Mouse (Mus musculus) embryonic facial prominence, embryonic 15.5 days (tissue): ENCODE data around the gene Stab2. TPM values are rescaled to one million over a fixed set of nuclear protein-coding genes. Genes with fewer than 3 reads are reported as not detected.
A peak's percentile ranks its signal among the peaks of the same experiment; 100 is the strongest.

ENCODE experiments used
- ATAC-seq: fragments of 200-750 bp; cut with Nextera tagmentation; 2 replicates; pipeline ENCODE4 v1.8.0; 2017; ENCODE audit warnings: low read depth, moderate TSS enrichment; ENCODE audit not compliant: insufficient number of reproducible peaks, low FRiP score, low TSS enrichment
- H3K27ac ChIP-seq: fragments of 300-500 bp; sonication (generic); replicated peaks from 2 replicates; pipeline ENCODE4 v1.5.1; 2015; ENCODE audit warnings: mild to moderate bottlenecking, inconsistent platforms
- H3K27me3 ChIP-seq: fragments of 300-500 bp; sonication (generic); 2 replicates; pipeline ENCODE4 v1.6.1; 2015; ENCODE audit warnings: inconsistent platforms
- H3K36me3 ChIP-seq: fragments of 300-500 bp; sonication (generic); 2 replicates; pipeline ENCODE4 v1.6.1; 2015; ENCODE audit warnings: mild to moderate bottlenecking, inconsistent platforms
- H3K4me1 ChIP-seq: fragments of 300-500 bp; sonication (generic); 2 replicates; pipeline ENCODE4 v1.6.1; 2015; ENCODE audit warnings: inconsistent platforms
- H3K4me2 ChIP-seq: fragments of 300-500 bp; sonication (generic); replicated peaks from 2 replicates; pipeline ENCODE4 v1.6.1; 2015; ENCODE audit warnings: mild to moderate bottlenecking, inconsistent platforms
- H3K4me3 ChIP-seq: fragments of 300-500 bp; sonication (generic); replicated peaks from 2 replicates; pipeline ENCODE4 v1.5.1; 2015; ENCODE audit warnings: mild to moderate bottlenecking, inconsistent platforms
- H3K9ac ChIP-seq: fragments of 300-500 bp; sonication (generic); 2 replicates; pipeline ENCODE4 v1.6.1; 2015; ENCODE audit warnings: inconsistent platforms
- H3K9me3 ChIP-seq: fragments of 300-500 bp; sonication (generic); replicated peaks from 2 replicates; pipeline ENCODE4 v1.6.1; 2016; ENCODE audit warnings: inconsistent platforms
- WGBS: fragments of 180-500 bp; shearing (Covaris S2); methylation state at CpG from one replicate; pipeline ENCODE4 v1.1.7; 2015; 5-methylcytosine and 5-hydroxymethylcytosine counted together
- polyA plus RNA-seq: library from polyadenylated mRNA; unstranded; fragments of >200 nt; fragmentation: Nextera tagmentation; extraction: Ambion mirVana; gene quantifications from 2 replicates; pipeline ENCODE4 v1.2.1, GENCODE M21; 2015

The Stab2 gene
- polyA plus RNA-seq, 1 experiment from 2014 or later, result 0.23 TPM

- peaks cover 12% of the 10 kb centered on the region for H3K4me1 ChIP-seq
- WGBS, result 80% methylated on average over 7 of the region's 7 CpGs
- no peaks in the 10 kb centered on the region for H3K27me3 ChIP-seq
- no peaks in the 10 kb centered on the region for H3K9me3 ChIP-seq
- H3K4me2 ChIP-seq, result no peak overlapping the region
- no peak for ATAC-seq
- 0 out of 2 replicates have a peak, but pooled peaks cover 3% of the 10 kb centered on the region for H3K36me3 ChIP-seq
- no peak overlapping the region for H3K4me3 ChIP-seq
- H3K27ac ChIP-seq, result no peak overlapping the region
- H3K9ac ChIP-seq, result no peak overlapping the region
Measured at GRCm38 (mm10) chr10:86821014-86821413, 186.8 kb downstream of the Stab2 start.

DNA sequence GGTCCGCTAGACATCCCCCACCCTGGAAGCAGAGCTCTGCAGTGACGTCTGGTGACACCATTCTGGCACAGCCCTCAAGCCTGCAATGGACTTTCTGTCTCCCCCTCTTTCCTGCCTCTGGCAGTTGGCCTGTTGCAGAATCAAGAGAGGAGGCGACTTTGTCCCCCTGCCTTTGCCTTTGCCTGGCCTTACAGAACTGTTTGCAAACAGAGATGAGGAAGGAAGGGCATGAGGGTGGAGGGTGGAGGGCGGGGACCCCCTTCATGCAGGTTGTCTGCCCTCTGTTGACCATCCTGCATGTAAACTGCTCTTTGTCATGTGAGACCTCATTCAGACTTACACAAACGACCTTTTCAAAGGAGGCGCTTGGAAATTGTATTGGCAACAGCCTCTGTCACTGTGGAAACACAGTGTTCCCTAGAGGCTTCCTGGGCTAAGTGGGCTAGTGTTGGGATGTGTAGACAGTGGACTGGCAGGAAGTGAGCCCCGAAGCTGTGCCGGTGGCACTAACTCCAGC, 188.1 kb downstream of the Stab2 start:
- H3K9me3 ChIP-seq, result no peaks in the 10 kb centered on the region
- H3K27me3 ChIP-seq, result no peaks in the 10 kb centered on the region
- no peak overlapping the region for H3K4me3 ChIP-seq
- WGBS, result 30% methylated on average over 8 of the region's 8 CpGs
- ATAC-seq, result no peak
- no peaks in the 10 kb centered on the region for H3K36me3 ChIP-seq
- H3K27ac ChIP-seq, result peak overlapping the region; percentile 65
- peaks cover 12% of the 10 kb centered on the region for H3K4me1 ChIP-seq
- no peak overlapping the region for H3K4me2 ChIP-seq
- H3K9ac ChIP-seq, result no peak overlapping the region

DNA sequence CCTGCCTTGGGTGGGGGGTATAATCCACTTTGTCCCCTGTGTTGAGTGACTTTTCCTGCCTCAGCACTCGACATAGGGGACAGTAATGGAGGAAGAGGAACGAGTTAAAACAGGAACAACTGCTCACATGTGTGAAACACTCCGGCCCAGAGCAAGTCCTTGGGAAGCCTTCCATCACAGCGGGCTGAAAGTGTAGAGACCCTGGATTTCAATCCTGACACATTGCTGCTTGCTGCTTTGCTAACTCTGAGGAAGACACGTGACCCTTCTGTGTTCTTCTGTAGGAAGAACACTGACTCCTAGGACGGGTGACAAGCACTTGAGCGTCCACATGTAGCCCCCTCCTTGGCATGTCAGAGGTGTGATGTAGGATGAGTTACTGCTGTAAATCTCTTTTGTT, 192.7 kb downstream of the Stab2 start:
- H3K9ac ChIP-seq, result no peak overlapping the region
- 73% methylated on average over 7 of the region's 7 CpGs for WGBS
- H3K27me3 ChIP-seq, result no peaks in the 10 kb centered on the region
- H3K36me3 ChIP-seq, result no peaks in the 10 kb centered on the region
- no peak for ATAC-seq
- no peak overlapping the region for H3K4me2 ChIP-seq
- H3K4me1 ChIP-seq, result peaks cover 10% of the 10 kb centered on the region
- no peak overlapping the region for H3K27ac ChIP-seq
- no peak overlapping the region for H3K4me3 ChIP-seq
- H3K9me3 ChIP-seq, result no peaks in the 10 kb centered on the region

GRCm38 (mm10) chr10:86814292-86815131, 193.3 kb downstream of the Stab2 start:
- Histone ChIP-seq H3K4me1 (peaks cover 4% of the 10 kb centered on the region), H3K27ac (no peak overlapping the region), H3K4me2 (no peak overlapping the region), H3K9me3 (no peaks in the 10 kb centered on the region), H3K9ac (no peak overlapping the region), H3K27me3 (no peaks in the 10 kb centered on the region), H3K36me3 (no peaks in the 10 kb centered on the region), H3K4me3 (no peak overlapping the region)
- ATAC-seq, result no peak
- WGBS, result 52% methylated on average over 19 of the region's 19 CpGs

- H3K9me3 ChIP-seq, result no peaks in the 10 kb centered on the region
- no peak overlapping the region for H3K9ac ChIP-seq
- 92% methylated on average over 5 of the region's 5 CpGs for WGBS
- no peaks in the 10 kb centered on the region; the same call in 1 of the 2 replicates for H3K4me1 ChIP-seq
- H3K4me3 ChIP-seq, result no peak overlapping the region
- H3K27ac ChIP-seq, result no peak overlapping the region
- H3K36me3 ChIP-seq, result no peaks in the 10 kb centered on the region
- H3K27me3 ChIP-seq, result no peaks in the 10 kb centered on the region
- no peak overlapping the region for H3K4me2 ChIP-seq
- ATAC-seq, result no peak
Measured at GRCm38 (mm10) chr10:86810612-86811011, 197.2 kb downstream of the Stab2 start.

- no peak for ATAC-seq
- H3K4me3 ChIP-seq, result no peak overlapping the region
- no peak overlapping the region for H3K9ac ChIP-seq
- no peaks in the 10 kb centered on the region; the same call in 1 of the 2 replicates for H3K4me1 ChIP-seq
- no peaks in the 10 kb centered on the region for H3K36me3 ChIP-seq
- H3K4me2 ChIP-seq, result no peak overlapping the region
- no peaks in the 10 kb centered on the region for H3K27me3 ChIP-seq
- no peaks in the 10 kb centered on the region for H3K9me3 ChIP-seq
- 72% methylated on average over 9 of the region's 9 CpGs for WGBS
- H3K27ac ChIP-seq, result no peak overlapping the region
Measured at GRCm38 (mm10) chr10:86810000-86810399, 197.8 kb downstream of the Stab2 start.

DNA sequence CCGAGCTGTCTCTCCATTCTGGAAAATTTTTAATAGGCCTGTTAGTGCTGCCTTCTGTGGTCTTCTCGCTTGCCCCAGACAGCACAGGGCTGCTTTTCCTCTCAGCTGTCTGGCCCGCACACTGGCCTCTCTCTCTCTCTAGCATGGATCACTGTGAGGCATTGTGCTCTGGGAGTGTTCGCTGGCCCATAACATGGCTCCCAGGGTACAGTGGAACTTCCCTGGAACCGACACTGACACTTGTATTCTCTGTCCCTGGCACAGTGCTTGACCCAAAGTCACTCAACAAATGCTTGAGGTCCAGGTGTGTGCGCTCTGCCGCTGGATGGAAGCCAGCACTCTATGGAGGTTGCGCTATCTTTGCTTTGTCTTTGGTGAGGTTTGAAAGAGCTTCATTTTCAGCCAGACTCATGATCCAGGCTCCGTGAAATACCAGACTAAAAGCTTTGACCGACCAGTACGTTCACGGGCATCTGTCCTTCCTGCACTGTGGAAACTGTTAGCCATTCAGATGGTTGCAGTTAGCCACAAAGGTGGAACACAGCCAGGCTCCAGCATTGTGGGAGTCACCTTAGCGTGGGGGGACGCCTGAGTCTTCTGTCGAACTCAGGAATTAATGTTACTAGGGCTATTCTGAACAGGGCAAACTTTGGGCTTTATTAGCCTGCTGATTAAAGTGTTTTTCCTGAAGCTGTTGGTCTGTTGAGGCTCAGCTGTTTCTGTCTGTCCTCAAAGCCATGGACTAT, 199.6 kb downstream of the Stab2 start:
- H3K36me3 ChIP-seq, result no peaks in the 10 kb centered on the region
- ATAC-seq, result no peak
- 75% methylated on average over 15 of the region's 15 CpGs for WGBS
- H3K9ac ChIP-seq, result no peak overlapping the region
- H3K9me3 ChIP-seq, result no peaks in the 10 kb centered on the region
- H3K4me1 ChIP-seq, result no peaks in the 10 kb centered on the region; the same call in 1 of the 2 replicates
- H3K27me3 ChIP-seq, result no peaks in the 10 kb centered on the region
- H3K27ac ChIP-seq, result no peak overlapping the region
- H3K4me2 ChIP-seq, result no peak overlapping the region
- H3K4me3 ChIP-seq, result no peak overlapping the region

GRCm38 (mm10) chr10:86807362-86807761, 200.5 kb downstream of the Stab2 start:
- H3K4me2 ChIP-seq, result no peak overlapping the region
- ATAC-seq, result no peak
- no peak overlapping the region for H3K27ac ChIP-seq
- no peak overlapping the region for H3K9ac ChIP-seq
- 96% methylated on average over 1 of the region's 1 CpGs for WGBS
- no peak overlapping the region for H3K4me3 ChIP-seq
- no peaks in the 10 kb centered on the region for H3K27me3 ChIP-seq
- H3K4me1 ChIP-seq, result no peaks in the 10 kb centered on the region; the same call in 1 of the 2 replicates
- no peaks in the 10 kb centered on the region for H3K36me3 ChIP-seq
- H3K9me3 ChIP-seq, result no peaks in the 10 kb centered on the region

DNA sequence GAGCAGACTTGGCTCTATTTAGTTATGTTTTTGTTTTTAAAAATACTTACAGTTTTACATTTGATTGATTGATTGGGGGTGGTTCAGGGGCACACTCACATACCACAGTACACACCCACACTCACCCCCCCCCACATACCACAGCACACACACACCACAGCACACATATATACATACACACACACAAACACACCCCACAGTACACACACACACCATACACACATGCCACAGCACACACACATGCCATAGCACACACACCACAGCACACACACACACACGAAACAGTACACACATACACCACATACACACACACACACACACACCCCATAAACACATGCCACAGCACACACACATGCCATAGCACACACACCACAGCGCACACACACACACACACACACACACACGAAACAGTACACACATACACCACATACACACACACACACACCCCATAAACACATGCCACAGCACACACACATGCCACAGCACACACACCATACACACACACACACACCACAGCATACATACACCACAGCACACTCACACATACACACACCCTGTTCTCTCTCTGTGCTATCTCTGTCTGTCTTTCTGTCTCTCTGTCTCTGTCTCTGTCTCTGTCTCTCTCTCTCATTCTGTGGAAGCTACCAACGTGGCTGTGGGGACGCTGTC, 211.6 kb downstream of the Stab2 start:
- no peaks in the 10 kb centered on the region for H3K36me3 ChIP-seq
- 93% methylated on average over 5 of the region's 5 CpGs for WGBS
- ATAC-seq, result peak; percentile 43; the same call in 1 of the 2 replicates

GRCm38 (mm10) chr10:86794794-86795535, 212.9 kb downstream of the Stab2 start:
- Histone ChIP-seq H3K27me3 (no peaks in the 10 kb centered on the region), H3K4me3 (no peak overlapping the region), H3K4me1 (no peaks in the 10 kb centered on the region; the same call in 1 of the 2 replicates), H3K9ac (no peak overlapping the region), H3K4me2 (no peak overlapping the region), H3K36me3 (no peaks in the 10 kb centered on the region), H3K27ac (no peak overlapping the region), H3K9me3 (no peaks in the 10 kb centered on the region)
- no peak for ATAC-seq
- 88% methylated on average over 9 of the region's 9 CpGs for WGBS

More for the DNA sequence above, 211.6 kb downstream of the Stab2 start:
- Histone ChIP-seq H3K4me3 (no peak overlapping the region), H3K4me2 (no peak overlapping the region), H3K9ac (no peak overlapping the region), H3K27ac (no peak overlapping the region), H3K9me3 (no peaks in the 10 kb centered on the region), H3K27me3 (no peaks in the 10 kb centered on the region), H3K4me1 (no peaks in the 10 kb centered on the region; the same call in 1 of the 2 replicates)
